Mouse (Mus musculus): ENCODE data around the gene Meis1. TPM values are rescaled to one million over a fixed set of nuclear protein-coding genes. Genes with fewer than 3 reads are reported as not detected.
A peak's percentile ranks its signal among the peaks of the same experiment; 100 is the strongest.

Meis1 gene
- total and polyA plus RNA-seq, 3 experiments: 8.2 to 16.5 TPM; not detected in 1

- Histone ChIP-seq H3K9me3 (replicated peaks; ENCODE audit: insufficient read depth, low read length) (no peaks in the 10 kb centered on the region), H3K4me3 (ENCODE audit: control insufficient read depth in 1 of 2, insufficient read depth in 1 of 2, low read depth in 2 of 2, low read length in 2 of 2) (no peak overlapping the region), H3K4me1 (ENCODE audit: control insufficient read depth in 1 of 2, insufficient read depth in 2 of 2, low read length in 2 of 2) (peaks cover 2 to 8% of the 10 kb centered on the region in 2 experiments; a peak in 3 of 4 replicates), H3K27me3 (ENCODE audit: control insufficient read depth in 1 of 2, insufficient read depth in 2 of 2, low read length in 2 of 2) (no peaks in the 10 kb centered on the region), H3K27ac (ENCODE audit: control insufficient read depth, low read depth, low read length) (peak overlapping the region; percentile 50), H3K79me2 (ENCODE audit: control insufficient read depth, insufficient read depth, low read length, poor library complexity) (no peaks in the 10 kb centered on the region; the same call in 1 of the 2 replicates), H3K9ac (ENCODE audit: control insufficient read depth, low read depth, low read length, poor library complexity, severe bottlenecking) (peak overlapping the region; percentile 35), H3K36me3 (ENCODE audit: control insufficient read depth in 1 of 2, insufficient read depth in 2 of 2, low read length in 2 of 2) (peaks cover 0 to 9% of the 10 kb centered on the region in 2 experiments; a peak in 3 of 4 replicates)
- no peak for TF ChIP-seq SMC3 (IDR thresholded peaks at IDR 0.05; ENCODE audit: low read depth, low read length)
- TF ChIP-seq GABPA (IDR thresholded peaks at IDR 0.05; ENCODE audit: low read depth, low read length): no peak
- no peak for TF ChIP-seq MEF2A (IDR thresholded peaks at IDR 0.05; ENCODE audit: extremely low read depth, insufficient replicate concordance, low read depth, low read length, poor library complexity, severe bottlenecking)
- no peak for TF ChIP-seq TCF12 (IDR thresholded peaks at IDR 0.05; ENCODE audit: low read depth, low read length)
- TF ChIP-seq RAD21 (IDR thresholded peaks at IDR 0.05; ENCODE audit: low read depth, low read length): no peak
- no peak for TF ChIP-seq ZMIZ1 (IDR thresholded peaks at IDR 0.05; ENCODE audit: low read depth, low read length)
- no peak for TF ChIP-seq ZNF384 (IDR thresholded peaks at IDR 0.05; ENCODE audit: low read depth, low read length)
- no peak for TF ChIP-seq MXI1 (IDR thresholded peaks at IDR 0.05; ENCODE audit: low read depth, low read length)
- TF ChIP-seq MAFK (IDR thresholded peaks at IDR 0.05; ENCODE audit: borderline replicate concordance, low read depth, low read length): no peak
- TF ChIP-seq NRF1 (IDR thresholded peaks at IDR 0.05; ENCODE audit: insufficient read depth, low read depth, low read length, poor library complexity, severe bottlenecking): no peak
- TF ChIP-seq MYC (IDR thresholded peaks at IDR 0.05; ENCODE audit: low read depth, low read length): no peak
- peak; percentile 39 for DNase-seq (ENCODE audit: low read depth, low spot score)
These were observed 139.3 kb downstream of the Meis1 start for GRCm38 (mm10) chr11:18879456-18879818.

GRCm38 (mm10) chr11:18878748-18879455, 139.9 kb downstream of the Meis1 start:
- Histone ChIP-seq H3K27me3 (ENCODE audit: control insufficient read depth in 1 of 2, insufficient read depth in 2 of 2, low read length in 2 of 2) (no peaks in the 10 kb centered on the region), H3K4me1 (ENCODE audit: control insufficient read depth in 1 of 2, insufficient read depth in 2 of 2, low read length in 2 of 2) (peaks cover 2 to 4% of the 10 kb centered on the region in 2 experiments; a peak in 3 of 4 replicates), H3K36me3 (ENCODE audit: control insufficient read depth in 1 of 2, insufficient read depth in 2 of 2, low read length in 2 of 2) (peaks cover 0 to 6% of the 10 kb centered on the region in 2 experiments; a peak in 3 of 4 replicates), H3K79me2 (ENCODE audit: control insufficient read depth, insufficient read depth, low read length, poor library complexity) (no peaks in the 10 kb centered on the region; the same call in 1 of the 2 replicates), H3K27ac (ENCODE audit: control insufficient read depth, low read depth, low read length) (peak overlapping the region; percentile 73), H3K9ac (ENCODE audit: control insufficient read depth, low read depth, low read length, poor library complexity, severe bottlenecking) (peak overlapping the region; percentile 72), H3K9me3 (replicated peaks; ENCODE audit: insufficient read depth, low read length) (no peaks in the 10 kb centered on the region), H3K4me3 (ENCODE audit: control insufficient read depth in 1 of 2, insufficient read depth in 1 of 2, low read depth in 2 of 2, low read length in 2 of 2) (peak overlapping the region; percentile 68)
- DNase-seq (ENCODE audit: low read depth, low spot score): peak; percentile 69
- TF ChIP-seq NELFE (IDR thresholded peaks at IDR 0.05; ENCODE audit: low read depth, low read length) (peak; percentile 38; the same call in 1 of the 2 replicates), ZNF384 (IDR thresholded peaks at IDR 0.05; ENCODE audit: low read depth, low read length) (0 out of 2 replicates have a peak, but pooled peaks have one; percentile 19), EP300 (IDR thresholded peaks at IDR 0.05; ENCODE audit: low read depth in 1 of 2, low read length in 2 of 2) (0 out of 4 replicates have a peak, but pooled peaks of 1 of the 2 experiments have one; percentile 22), SMC3 (IDR thresholded peaks at IDR 0.05; ENCODE audit: low read depth, low read length) (peak; percentile 26), NRF1 (IDR thresholded peaks at IDR 0.05; ENCODE audit: insufficient read depth, low read depth, low read length, poor library complexity, severe bottlenecking) (no peak)
